Mouse (Mus musculus) stomach, postnatal 0 days (tissue): ENCODE data around the gene Farp1.

Source experiments
- CTCF ChIP-seq: IDR thresholded peaks from 2 replicates; pipeline ENCODE4 v1.5.1; 2016; ENCODE audit warnings: antibody characterized with exemption, low read depth, mild to moderate bottlenecking, moderate library complexity
- EP300 ChIP-seq: optimal IDR thresholded peaks from 2 replicates; pipeline ENCODE3; 2016; ENCODE audit warnings: antibody characterized with exemption

DNA sequence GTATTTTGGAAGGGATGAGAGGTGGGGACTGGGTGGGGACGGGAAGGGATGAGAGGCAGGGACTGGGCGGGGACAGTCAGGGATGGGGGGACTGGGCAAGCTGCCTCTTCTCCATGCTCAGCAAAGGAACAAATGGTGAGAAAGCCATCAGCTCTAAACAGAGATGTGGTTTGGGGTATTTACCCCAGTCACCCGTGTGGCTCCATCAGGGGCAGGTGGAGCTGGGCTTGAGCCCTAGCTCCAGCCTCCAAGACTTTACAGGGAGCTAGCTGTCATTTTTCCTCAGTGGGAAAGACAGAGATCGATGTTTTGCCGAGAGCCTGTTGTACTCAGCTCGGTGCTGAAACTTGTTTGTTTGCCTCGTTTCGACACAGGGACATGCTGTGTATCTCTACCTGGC lies 148.0 kb downstream of the Farp1 start:
- TF ChIP-seq CTCF = no peak
- TF ChIP-seq EP300 = no peak
